Mouse (Mus musculus) liver, adult 2 months (tissue): Measurements from ENCODE around the gene Anapc10.

Experiments
- CTCF ChIP-seq: fragments of 200-500 bp; IDR thresholded peaks from 2 replicates; pipeline ENCODE4 v1.5.1; 2011; ENCODE audit warnings: low read depth, low read length, control low read depth
- POLR2A ChIP-seq: fragments of 200-500 bp; IDR thresholded peaks from 2 replicates; pipeline ENCODE4 v1.6.1; 2011; ENCODE audit warnings: low read length, control low read depth; ENCODE audit not compliant: insufficient read depth; ENCODE audit errors: extremely low read depth

- TF ChIP-seq CTCF = no peak
- no peak for TF ChIP-seq POLR2A
These were observed 35.2 kb upstream of the Anapc10 start for GRCm38 (mm10) chr8:79676461-79676860.
